Mouse (Mus musculus): ENCODE results near the gene Ptpn18. TPM values are rescaled to one million over a fixed set of nuclear protein-coding genes. Genes with fewer than 3 reads are reported as not detected.

The Ptpn18 gene
- 6.3 and 10.0 TPM in 2 replicates for polyA plus RNA-seq (2015; fragmentation: Nextera tagmentation; extraction: Ambion mirVana)

DNA sequence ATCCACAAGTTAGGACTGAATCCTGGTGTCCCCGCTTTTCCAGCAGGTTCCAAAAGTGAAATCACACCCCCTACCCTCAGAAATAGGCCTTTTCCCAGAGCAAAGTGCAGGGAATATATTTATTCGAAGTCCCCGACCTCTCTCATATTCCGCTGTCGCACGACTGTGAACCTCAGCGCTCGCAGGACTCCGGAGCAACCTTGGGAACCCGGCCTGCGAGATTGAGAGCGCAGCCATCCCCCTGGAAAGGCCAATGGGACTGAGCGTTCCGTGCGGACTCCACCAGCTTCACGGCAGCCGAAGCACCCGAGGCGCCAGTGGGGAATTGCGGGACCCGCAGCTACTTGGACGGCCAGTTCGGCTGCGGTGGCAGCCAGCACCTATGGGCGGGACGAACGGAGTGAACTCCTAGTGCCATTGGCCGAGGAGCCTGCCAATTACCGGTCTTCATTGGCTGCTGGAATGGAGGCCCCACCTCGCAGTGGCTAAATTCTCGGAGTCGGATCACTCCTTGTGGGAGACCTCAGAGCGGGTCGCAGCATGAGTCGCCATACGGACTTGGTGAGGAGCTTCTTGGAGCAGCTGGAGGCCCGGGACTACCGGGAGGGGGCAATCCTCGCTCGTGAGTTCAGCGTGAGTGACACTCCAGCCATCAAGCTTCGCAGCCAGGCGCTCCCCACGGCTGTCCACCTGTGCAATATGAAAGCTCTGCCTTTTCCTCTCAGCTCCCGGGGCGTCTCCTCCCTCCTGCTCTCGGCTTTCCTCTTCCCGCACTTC is at the start of gene Ptpn18:
Ptpn18 (plus strand) TSS at position 479 of the 777 bp plus-strand sequence.
- Histone ChIP-seq H3K4me2 (peak within 1 kb of the TSS; percentile 93), H3K9ac (peak within 1 kb of the TSS; percentile 67), H3K27me3 (peaks cover 55% of the 10 kb centered on the region), H3K4me3 (peak within 1 kb of the TSS; percentile 59), H3K27ac (replicated peaks) (no peak within 1 kb of the TSS), H3K4me1 (replicated peaks) (peaks cover 10% of the 10 kb centered on the region), H3K36me3 (no peaks in the 10 kb centered on the region), H3K9me3 (no peaks in the 10 kb centered on the region)
- peak; percentile 88 for ATAC-seq (ENCODE audit: low read depth)
- WGBS = under 1% methylated on average over 48 of the region's 48 CpGs

DNA sequence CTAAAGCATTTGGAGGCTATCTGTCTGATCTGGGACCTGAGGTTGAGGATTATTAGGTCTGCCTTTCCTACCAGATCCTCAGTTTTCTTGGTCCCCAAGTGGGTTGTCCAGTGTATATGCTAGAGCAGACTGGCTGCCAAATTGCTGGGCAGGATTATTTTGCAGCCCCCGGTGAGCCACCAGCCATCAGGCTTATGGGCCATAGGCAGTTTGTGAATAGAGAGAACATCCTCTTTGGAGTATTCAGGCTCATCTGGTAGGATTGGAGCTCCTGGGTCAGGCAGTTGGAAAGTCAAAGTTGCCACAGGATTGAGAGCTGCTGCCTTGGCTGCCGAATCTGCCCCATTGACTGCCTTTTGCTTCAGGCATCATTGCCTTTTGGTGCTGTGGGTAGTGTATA is 31.1 kb upstream of the Ptpn18 start:
- WGBS = 95% methylated on average over 2 of the region's 2 CpGs
- H3K4me2 ChIP-seq = no peak overlapping the region
- no peak overlapping the region for H3K4me3 ChIP-seq
- no peaks in the 10 kb centered on the region for H3K27me3 ChIP-seq
- H3K4me1 ChIP-seq (replicated peaks) = peaks cover 13% of the 10 kb centered on the region
- no peak overlapping the region for H3K9ac ChIP-seq
- no peak overlapping the region for H3K27ac ChIP-seq (replicated peaks)
- no peak for ATAC-seq (ENCODE audit: low read depth)
- peaks cover 34% of the 10 kb centered on the region for H3K9me3 ChIP-seq
- H3K36me3 ChIP-seq = peaks cover 19% of the 10 kb centered on the region

DNA sequence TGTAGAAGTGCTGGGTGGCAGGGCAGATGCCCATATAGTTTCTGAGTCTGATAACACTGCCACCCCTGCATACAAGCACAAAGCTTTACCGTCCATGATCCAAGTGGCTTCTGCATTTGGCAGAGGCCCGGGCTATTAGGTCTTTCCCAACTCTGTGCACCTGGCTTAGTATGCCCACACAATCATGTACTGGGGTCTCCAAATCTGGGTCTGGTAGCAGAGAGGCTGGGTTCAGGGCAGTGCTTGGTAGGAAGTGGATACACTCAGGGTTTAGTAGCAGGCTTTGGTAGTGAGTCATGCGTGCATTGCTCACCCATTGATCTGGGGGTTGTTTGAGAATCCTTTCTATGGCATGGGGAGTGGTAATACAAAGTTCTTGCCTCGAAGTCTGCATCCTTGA is 30.3 kb upstream of the Ptpn18 start:
- Histone ChIP-seq H3K4me1 (replicated peaks) (peaks cover 22% of the 10 kb centered on the region), H3K4me3 (no peak overlapping the region), H3K27me3 (no peaks in the 10 kb centered on the region), H3K4me2 (no peak overlapping the region), H3K9me3 (peaks cover 34% of the 10 kb centered on the region), H3K9ac (no peak overlapping the region), H3K36me3 (peaks cover 19% of the 10 kb centered on the region), H3K27ac (replicated peaks) (no peak overlapping the region)
- WGBS = 94% methylated on average over 4 of the region's 4 CpGs
- no peak for ATAC-seq (ENCODE audit: low read depth)

DNA sequence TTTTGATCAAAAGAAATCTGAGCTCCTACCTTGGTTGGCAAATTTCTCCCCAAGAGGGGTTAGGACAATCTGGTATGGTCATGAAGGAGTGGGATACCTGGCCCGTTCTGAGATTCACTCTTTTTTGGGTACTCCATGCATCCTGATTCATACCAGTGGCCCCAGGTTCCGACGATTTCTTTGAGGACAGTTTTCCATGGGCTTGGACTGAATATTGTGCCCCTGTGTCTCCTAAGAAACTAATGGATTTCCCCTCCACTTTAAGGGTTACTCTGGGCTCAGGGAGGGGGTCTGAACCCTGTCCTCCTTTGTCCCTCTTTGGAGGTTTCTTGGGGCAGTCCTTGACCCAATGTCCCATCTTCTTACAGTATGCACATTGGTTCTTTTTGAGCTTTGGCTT is 28.6 kb upstream of the Ptpn18 start:
- 95% methylated on average over 3 of the region's 3 CpGs for WGBS
- Histone ChIP-seq H3K27me3 (no peaks in the 10 kb centered on the region), H3K4me1 (replicated peaks) (peaks cover 22% of the 10 kb centered on the region), H3K9ac (no peak overlapping the region), H3K4me2 (no peak overlapping the region), H3K4me3 (no peak overlapping the region), H3K27ac (replicated peaks) (no peak overlapping the region), H3K36me3 (peaks cover 19% of the 10 kb centered on the region), H3K9me3 (peaks cover 34% of the 10 kb centered on the region)
- no peak for ATAC-seq (ENCODE audit: low read depth)

DNA sequence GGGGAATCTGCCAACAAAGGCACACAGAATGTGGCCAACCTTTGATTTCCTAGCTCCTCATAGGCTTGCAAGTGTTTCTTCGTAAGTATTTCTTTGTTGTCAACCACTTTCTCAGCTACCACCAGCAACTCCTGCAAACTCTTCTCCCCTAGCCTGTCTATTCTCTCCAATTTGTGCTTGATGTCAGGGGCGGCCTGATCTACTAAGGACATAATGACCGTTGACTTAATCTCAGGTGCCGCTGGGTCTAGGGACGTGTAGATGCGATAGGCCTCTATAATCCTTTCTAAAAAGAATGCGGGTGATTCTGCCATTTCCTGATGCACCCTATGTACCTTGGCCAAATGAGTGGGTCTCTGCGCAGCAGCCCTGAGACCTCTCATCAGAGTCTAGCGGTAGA is 28.1 kb upstream of the Ptpn18 start:
- Histone ChIP-seq H3K4me3 (no peak overlapping the region), H3K9ac (no peak overlapping the region), H3K4me1 (replicated peaks) (peaks cover 22% of the 10 kb centered on the region), H3K9me3 (peaks cover 34% of the 10 kb centered on the region), H3K27me3 (no peaks in the 10 kb centered on the region), H3K27ac (replicated peaks) (no peak overlapping the region), H3K36me3 (peaks cover 19% of the 10 kb centered on the region), H3K4me2 (no peak overlapping the region)
- 97% methylated on average over 9 of the region's 9 CpGs for WGBS
- no peak for ATAC-seq (ENCODE audit: low read depth)

- peak overlapping the region; percentile 72 for H3K4me2 ChIP-seq
- H3K4me1 ChIP-seq (replicated peaks) = peaks cover 22% of the 10 kb centered on the region
- H3K9me3 ChIP-seq = peaks cover 34% of the 10 kb centered on the region
- H3K4me3 ChIP-seq = peak overlapping the region; percentile 55
- ATAC-seq (ENCODE audit: low read depth) = no peak
- peak overlapping the region; percentile 77 for H3K9ac ChIP-seq
- H3K36me3 ChIP-seq = peaks cover 27% of the 10 kb centered on the region
- H3K27me3 ChIP-seq = no peaks in the 10 kb centered on the region
- WGBS = 25% methylated on average over 13 of the region's 13 CpGs
- H3K27ac ChIP-seq (replicated peaks) = peak overlapping the region; percentile 86
Measured at GRCm38 (mm10) chr1:34432411-34432775, 27.2 kb upstream of the Ptpn18 start.

DNA sequence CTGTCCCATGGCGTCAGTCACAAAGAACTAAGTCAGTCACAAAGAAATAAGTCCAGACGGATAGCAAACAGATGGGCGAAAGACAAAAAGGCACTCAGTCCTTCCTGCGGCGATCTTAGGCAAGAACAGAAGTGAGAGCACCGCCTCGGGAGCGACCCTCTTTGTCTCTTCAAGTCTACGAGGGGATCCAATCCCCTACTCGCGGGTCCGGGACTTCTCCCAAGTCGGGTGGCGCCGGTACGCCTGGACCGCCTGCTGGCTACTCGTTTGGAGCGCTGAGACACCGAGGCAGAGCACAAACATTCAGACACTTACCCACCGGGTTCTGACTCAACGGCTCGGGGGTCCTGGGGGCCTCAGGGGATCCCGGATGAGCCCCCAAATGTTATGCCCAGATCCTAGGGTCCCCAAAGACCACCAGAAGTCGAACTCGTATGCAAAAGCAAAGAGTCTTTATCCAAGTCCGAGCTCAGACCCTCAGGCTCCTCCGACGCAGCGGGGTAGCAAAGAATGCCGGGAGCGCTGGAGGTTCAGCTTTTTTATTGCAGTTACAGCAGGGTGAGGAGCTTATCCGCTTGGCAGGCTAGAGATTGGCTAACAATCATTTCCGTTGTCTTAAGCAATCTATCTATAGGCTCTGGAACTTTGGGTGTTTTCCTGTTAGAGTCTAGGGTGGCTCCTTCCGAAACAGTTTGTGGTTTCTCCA is 26.6 kb upstream of the Ptpn18 start:
- 0 out of 2 replicates have a peak, but pooled peaks have one; percentile 9 for ATAC-seq (ENCODE audit: low read depth)
- 4% methylated on average over 35 of the region's 35 CpGs for WGBS

GRCm38 (mm10) chr1:34433891-34434521 is 25.6 kb upstream of the Ptpn18 start:
- peak overlapping the region; percentile 84 for H3K9ac ChIP-seq
- H3K36me3 ChIP-seq = peaks cover 30% of the 10 kb centered on the region
- peak overlapping the region; percentile 64 for H3K4me3 ChIP-seq
- H3K9me3 ChIP-seq = peaks cover 28% of the 10 kb centered on the region
- no peaks in the 10 kb centered on the region for H3K27me3 ChIP-seq
- no peak for ATAC-seq (ENCODE audit: low read depth)
- H3K27ac ChIP-seq (replicated peaks) = peak overlapping the region; percentile 86
- peak overlapping the region; percentile 72 for H3K4me2 ChIP-seq
- H3K4me1 ChIP-seq (replicated peaks) = peaks cover 29% of the 10 kb centered on the region
- 11% methylated on average over 19 of the region's 19 CpGs for WGBS

More for the DNA sequence above, 26.6 kb upstream of the Ptpn18 start:
- H3K36me3 ChIP-seq = peaks cover 30% of the 10 kb centered on the region
- peaks cover 34% of the 10 kb centered on the region for H3K9me3 ChIP-seq
- H3K27ac ChIP-seq (replicated peaks) = peak overlapping the region; percentile 86
- H3K4me1 ChIP-seq (replicated peaks) = peaks cover 22% of the 10 kb centered on the region
- peak overlapping the region; percentile 55 for H3K4me3 ChIP-seq
- H3K27me3 ChIP-seq = no peaks in the 10 kb centered on the region
- peak overlapping the region; percentile 72 for H3K4me2 ChIP-seq
- peak overlapping the region; percentile 77 for H3K9ac ChIP-seq

GRCm38 (mm10) chr1:34434660-34435160 is 24.9 kb upstream of the Ptpn18 start:
- Histone ChIP-seq H3K9me3 (peaks cover 23% of the 10 kb centered on the region), H3K4me3 (peak overlapping the region; percentile 64), H3K4me1 (replicated peaks) (peaks cover 29% of the 10 kb centered on the region), H3K9ac (peak overlapping the region; percentile 84), H3K27ac (replicated peaks) (peak overlapping the region; percentile 93), H3K4me2 (peak overlapping the region; percentile 72), H3K36me3 (peaks cover 29% of the 10 kb centered on the region), H3K27me3 (no peaks in the 10 kb centered on the region)
- peak; percentile 15 for ATAC-seq (ENCODE audit: low read depth)
- WGBS = under 1% methylated on average over 30 of the region's 30 CpGs

DNA sequence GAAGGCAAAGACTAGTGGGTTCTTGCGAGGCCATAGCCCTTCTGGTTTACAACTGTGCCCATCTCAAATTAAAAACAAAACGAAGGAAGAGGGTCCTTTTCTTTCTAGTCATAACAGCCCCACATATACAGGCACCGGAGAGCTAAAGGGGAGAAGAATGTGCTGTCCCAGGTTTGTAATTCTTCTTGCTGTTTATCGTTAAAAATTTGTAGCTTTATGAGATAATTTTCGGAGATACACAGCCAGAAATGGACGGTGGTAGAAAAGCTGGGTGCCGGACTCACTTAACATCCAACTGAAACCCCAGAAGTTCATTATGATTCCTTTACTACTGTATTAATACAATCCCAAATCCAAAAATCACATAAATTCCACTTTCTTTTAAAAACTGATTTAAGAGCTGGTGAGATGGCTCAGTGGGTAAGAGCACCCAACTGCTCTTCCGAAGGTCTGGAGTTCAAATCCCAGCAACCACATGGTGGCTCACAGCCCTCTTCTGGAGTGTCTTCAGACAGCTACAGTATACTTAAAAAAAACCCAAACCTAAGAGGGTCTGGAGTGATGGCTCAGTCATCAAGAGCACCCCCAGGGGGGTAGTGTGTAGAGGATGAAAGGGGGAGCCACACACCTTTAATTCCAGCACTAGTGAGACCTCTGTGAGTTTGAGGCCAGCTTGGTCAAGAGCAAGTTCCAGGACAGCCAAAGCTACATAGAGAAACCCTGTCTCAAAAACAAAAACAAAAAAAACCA is 24.0 kb upstream of the Ptpn18 start:
- H3K9me3 ChIP-seq = peaks cover 15% of the 10 kb centered on the region
- H3K27me3 ChIP-seq = no peaks in the 10 kb centered on the region
- H3K27ac ChIP-seq (replicated peaks) = peak overlapping the region; percentile 93
- H3K36me3 ChIP-seq = peaks cover 24% of the 10 kb centered on the region
- peak overlapping the region; percentile 72 for H3K4me2 ChIP-seq
- H3K4me1 ChIP-seq (replicated peaks) = peaks cover 34% of the 10 kb centered on the region
- H3K4me3 ChIP-seq = peak overlapping the region; percentile 64
- H3K9ac ChIP-seq = peak overlapping the region; percentile 84
- WGBS = 28% methylated on average over 8 of the region's 8 CpGs
- no peak for ATAC-seq (ENCODE audit: low read depth)

- ATAC-seq (ENCODE audit: low read depth) = no peak
- Histone ChIP-seq H3K36me3 (peaks cover 16% of the 10 kb centered on the region), H3K9me3 (peaks cover 7% of the 10 kb centered on the region), H3K9ac (no peak overlapping the region), H3K27me3 (no peaks in the 10 kb centered on the region), H3K4me1 (replicated peaks) (peaks cover 41% of the 10 kb centered on the region), H3K4me3 (no peak overlapping the region), H3K4me2 (no peak overlapping the region), H3K27ac (replicated peaks) (no peak overlapping the region)
- WGBS = 91% methylated on average over 3 of the region's 3 CpGs
Measured at GRCm38 (mm10) chr1:34436374-34436773, 23.2 kb upstream of the Ptpn18 start.

Measured in neural tube, embryonic 13.5 days (tissue).